Mouse (Mus musculus) spleen, postnatal 10 days (tissue): ENCODE measurements around the gene Tstd2.

Experiments used
- DNase-seq, 2 experiments: peaks; one replicate each; pipeline ENCODE4 v3.0.0; 2021 to 2022; ENCODE audit warnings: low spot score in 2 of 2

The Tstd2 gene

GRCm38 (mm10) chr4:46119514-46120094 lies 18.9 kb downstream of the Tstd2 start:
- DNase-seq: no peak

GRCm38 (mm10) chr4:46117536-46117935 lies 21.0 kb downstream of the Tstd2 start:
- DNase-seq: no peak

- no peak for DNase-seq
These were observed 21.8 kb downstream of the Tstd2 start for GRCm38 (mm10) chr4:46116544-46117175.

- DNase-seq: no peak
These were observed 23.2 kb downstream of the Tstd2 start for GRCm38 (mm10) chr4:46115308-46115707.

GRCm38 (mm10) chr4:46111361-46111760 lies 27.1 kb downstream of the Tstd2 start:
- no peak for DNase-seq

GRCm38 (mm10) chr4:46110084-46110483 lies 28.4 kb downstream of the Tstd2 start:
- no peak for DNase-seq

GRCm38 (mm10) chr4:46102078-46102769 lies 36.3 kb downstream of the Tstd2 start:
- DNase-seq: no peak

GRCm38 (mm10) chr4:46101211-46101711 lies 37.2 kb downstream of the Tstd2 start:
- DNase-seq: no peak

- no peak for DNase-seq
These were observed 38.0 kb downstream of the Tstd2 start for GRCm38 (mm10) chr4:46100539-46100938.

GRCm38 (mm10) chr4:46099132-46099531 lies 39.4 kb downstream of the Tstd2 start:
- DNase-seq: no peak

- no peak for DNase-seq
These were observed 40.9 kb downstream of the Tstd2 start for GRCm38 (mm10) chr4:46097591-46097990.

- DNase-seq: no peak
These were observed 41.9 kb downstream of the Tstd2 start for GRCm38 (mm10) chr4:46096546-46096945.

GRCm38 (mm10) chr4:46095826-46096159 lies 42.7 kb downstream of the Tstd2 start:
- no peak for DNase-seq

- no peak for DNase-seq
These were observed 43.3 kb downstream of the Tstd2 start for GRCm38 (mm10) chr4:46094916-46095825.

- DNase-seq: no peak
These were observed 45.9 kb downstream of the Tstd2 start for GRCm38 (mm10) chr4:46092429-46093076.

- DNase-seq: no peak
These were observed 48.9 kb downstream of the Tstd2 start for GRCm38 (mm10) chr4:46089524-46090125.

GRCm38 (mm10) chr4:46087852-46088251 lies 50.6 kb downstream of the Tstd2 start:
- DNase-seq: no peak

GRCm38 (mm10) chr4:46087427-46087771 lies 51.1 kb downstream of the Tstd2 start:
- DNase-seq: no peak

GRCm38 (mm10) chr4:46086718-46087426 lies 51.6 kb downstream of the Tstd2 start:
- DNase-seq: no peak

- DNase-seq: no peak
These were observed 53.2 kb downstream of the Tstd2 start for GRCm38 (mm10) chr4:46085223-46085811.
